Mouse (Mus musculus): ENCODE results near the gene Slc39a13. TPM values are rescaled to one million over a fixed set of nuclear protein-coding genes. Genes with fewer than 3 reads are reported as not detected.
"Not testable (repeated sequence)": the region's sequence is repeated elsewhere in the genome, so short reads cannot be mapped to it uniquely, and the experiment has no call there.

Gene Slc39a13
- total RNA-seq (2014; fragmentation: Nextera tagmentation): 18.9 and 21.3 TPM in 2 replicates
- 6.4 and 10.6 TPM in 2 replicates for total RNA-seq (2017)

- ATAC-seq (replicated peaks; ENCODE audit: low FRiP score, low TSS enrichment, poor library complexity, severe bottlenecking): peak; percentile 85
Observed at GRCm38 (mm10) chr2:91070076-91070800, at the start of gene Slc39a13. Gene Slc39a13 (minus strand): TSS chr2:91070417.

DNA sequence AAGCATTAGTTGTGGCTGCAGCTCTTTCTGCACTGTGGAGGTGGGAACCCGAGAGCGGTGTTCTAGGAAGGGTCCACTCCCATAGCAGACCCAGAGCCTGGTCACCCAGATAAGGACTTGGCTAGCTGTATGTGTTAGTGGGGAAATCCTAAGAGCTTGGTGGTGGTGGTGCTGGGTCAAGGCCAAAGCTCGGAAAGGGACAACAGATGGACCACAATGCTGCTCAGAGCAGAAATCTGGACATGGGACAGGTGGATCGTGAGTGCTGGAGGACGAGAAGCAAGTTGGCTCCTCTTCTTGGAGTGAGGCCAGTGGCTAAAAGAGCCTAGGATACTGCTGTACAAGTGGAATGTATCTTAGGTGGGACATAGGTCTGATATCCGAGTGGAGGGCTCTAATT lies 49.3 kb upstream of the Slc39a13 start:
- no peak for ATAC-seq (replicated peaks; ENCODE audit: low FRiP score, low TSS enrichment, poor library complexity, severe bottlenecking)

DNA sequence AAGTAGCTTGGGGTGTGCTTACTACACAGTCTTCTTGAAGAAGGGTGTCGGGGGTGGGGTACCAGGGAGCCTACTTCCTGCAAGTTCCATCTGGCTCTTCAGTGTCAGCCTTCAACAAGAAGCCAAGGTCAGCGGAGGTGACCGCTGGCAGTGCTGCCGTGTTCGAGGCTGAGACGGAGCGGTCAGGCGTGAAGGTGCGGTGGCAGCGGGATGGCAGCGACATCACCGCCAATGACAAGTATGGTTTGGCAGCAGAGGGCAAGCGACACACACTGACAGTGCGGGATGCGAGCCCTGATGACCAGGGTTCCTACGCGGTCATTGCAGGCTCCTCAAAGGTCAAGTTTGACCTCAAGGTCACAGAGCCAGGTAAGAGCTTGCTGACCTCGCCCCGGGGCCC lies 48.8 kb upstream of the Slc39a13 start:
- no peak for ATAC-seq (replicated peaks; ENCODE audit: low FRiP score, low TSS enrichment, poor library complexity, severe bottlenecking)

DNA sequence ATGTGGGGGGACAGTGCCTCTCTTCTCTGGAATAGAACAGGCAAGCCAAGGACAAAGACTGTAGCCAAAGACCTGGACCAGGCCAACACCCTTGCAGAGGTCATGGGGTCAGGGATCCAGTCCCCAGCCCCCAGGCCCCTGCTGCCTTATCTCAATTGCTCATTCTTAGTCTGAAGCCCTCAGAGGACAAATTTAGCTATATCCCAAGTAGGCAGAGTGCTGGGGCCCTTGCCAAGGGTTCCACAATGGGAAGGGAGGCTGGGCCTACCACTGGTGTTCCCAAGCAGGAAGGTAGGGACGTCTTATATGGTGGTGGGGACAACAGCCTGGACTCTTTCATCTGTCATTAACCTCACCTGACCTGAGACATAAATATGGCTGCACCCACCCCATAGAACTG lies 48.4 kb upstream of the Slc39a13 start:
- ATAC-seq (replicated peaks; ENCODE audit: low FRiP score, low TSS enrichment, poor library complexity, severe bottlenecking): no peak

- no peak for ATAC-seq (replicated peaks; ENCODE audit: low FRiP score, low TSS enrichment, poor library complexity, severe bottlenecking)
Observed at GRCm38 (mm10) chr2:91117585-91118275, 47.5 kb upstream of the Slc39a13 start, which contains the start of gene Mybpc3. Gene Mybpc3 (plus strand): TSS chr2:91118144.

- no peak for ATAC-seq (replicated peaks; ENCODE audit: low FRiP score, low TSS enrichment, poor library complexity, severe bottlenecking)
Observed at GRCm38 (mm10) chr2:91116842-91117241, 46.6 kb upstream of the Slc39a13 start.

- ATAC-seq (replicated peaks; ENCODE audit: low FRiP score, low TSS enrichment, poor library complexity, severe bottlenecking): no peak
Observed at GRCm38 (mm10) chr2:91115578-91115970, 45.4 kb upstream of the Slc39a13 start.

DNA sequence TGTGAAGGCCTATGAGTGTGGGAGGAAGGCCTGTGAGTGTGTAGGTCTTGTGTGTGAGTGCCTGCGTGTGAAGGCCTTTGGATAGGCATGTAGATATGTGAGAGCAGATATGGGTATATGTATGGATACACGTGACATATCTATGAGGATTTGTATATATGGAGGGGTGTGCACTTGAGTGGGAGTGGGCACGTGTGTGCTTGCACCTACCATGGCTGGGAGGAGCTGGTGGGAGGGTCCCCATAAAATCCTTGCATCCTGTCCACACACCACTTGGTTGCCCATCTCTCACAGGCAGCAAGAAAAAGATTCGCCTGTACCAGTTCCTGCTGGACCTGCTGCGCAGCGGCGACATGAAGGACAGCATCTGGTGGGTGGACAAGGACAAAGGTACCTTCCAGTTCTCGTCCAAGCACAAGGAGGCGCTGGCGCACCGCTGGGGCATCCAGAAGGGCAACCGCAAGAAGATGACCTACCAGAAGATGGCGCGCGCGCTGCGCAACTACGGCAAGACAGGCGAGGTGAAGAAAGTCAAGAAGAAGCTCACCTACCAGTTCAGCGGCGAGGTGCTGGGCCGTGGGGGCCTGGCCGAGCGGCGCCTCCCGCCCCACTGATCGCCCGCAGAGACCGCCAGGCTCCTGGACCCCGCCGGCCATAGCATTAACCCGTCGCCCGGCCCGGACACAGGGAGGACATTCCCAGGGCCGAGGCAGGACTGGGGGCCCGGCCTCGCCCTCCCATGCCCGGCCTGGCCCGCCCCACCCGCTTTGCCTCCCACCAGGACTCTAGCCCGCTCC lies 44.8 kb upstream of the Slc39a13 start:
- peak; percentile 53; the same call in 1 of the 2 replicates for ATAC-seq (replicated peaks; ENCODE audit: low FRiP score, low TSS enrichment, poor library complexity, severe bottlenecking)

DNA sequence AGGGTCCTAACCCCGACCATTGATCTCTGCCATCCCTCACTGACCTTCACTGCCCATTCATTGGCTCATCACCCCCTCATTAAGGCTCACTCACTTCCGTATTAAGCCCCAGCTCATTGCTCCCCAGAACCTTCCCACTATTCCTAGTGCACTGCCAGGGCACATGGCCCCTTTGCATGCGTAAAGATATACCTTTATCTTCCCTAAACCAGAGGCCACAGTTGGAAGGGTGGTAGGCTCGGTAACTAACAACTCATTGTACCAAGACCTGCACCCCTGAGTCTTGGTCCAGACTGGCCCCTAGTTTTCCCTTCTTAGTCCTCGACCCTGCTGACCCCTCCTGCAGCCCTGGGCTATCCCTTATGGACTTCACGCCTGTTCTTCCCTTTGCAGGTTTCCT lies 43.6 kb upstream of the Slc39a13 start:
- no peak for ATAC-seq (replicated peaks; ENCODE audit: low FRiP score, low TSS enrichment, poor library complexity, severe bottlenecking)

DNA sequence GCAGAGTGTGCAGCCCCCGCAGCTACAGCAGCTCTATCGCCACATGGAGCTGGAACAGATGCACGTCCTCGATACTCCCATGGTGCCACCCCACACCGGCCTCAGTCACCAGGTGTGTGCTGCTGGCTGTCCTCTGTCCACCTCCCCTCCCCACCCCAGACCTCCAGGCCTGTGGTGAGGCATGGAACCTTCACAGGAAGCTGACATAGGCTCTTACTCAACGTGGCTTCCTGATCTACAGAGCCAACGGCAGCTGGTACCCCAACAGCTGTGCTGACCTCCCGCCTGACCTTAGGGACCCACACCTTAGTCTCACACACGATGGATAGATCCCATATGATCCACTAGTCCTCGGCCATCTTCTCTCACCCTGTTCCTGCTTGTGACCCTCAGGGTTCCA lies 43.1 kb upstream of the Slc39a13 start:
- ATAC-seq (replicated peaks; ENCODE audit: low FRiP score, low TSS enrichment, poor library complexity, severe bottlenecking): no peak

DNA sequence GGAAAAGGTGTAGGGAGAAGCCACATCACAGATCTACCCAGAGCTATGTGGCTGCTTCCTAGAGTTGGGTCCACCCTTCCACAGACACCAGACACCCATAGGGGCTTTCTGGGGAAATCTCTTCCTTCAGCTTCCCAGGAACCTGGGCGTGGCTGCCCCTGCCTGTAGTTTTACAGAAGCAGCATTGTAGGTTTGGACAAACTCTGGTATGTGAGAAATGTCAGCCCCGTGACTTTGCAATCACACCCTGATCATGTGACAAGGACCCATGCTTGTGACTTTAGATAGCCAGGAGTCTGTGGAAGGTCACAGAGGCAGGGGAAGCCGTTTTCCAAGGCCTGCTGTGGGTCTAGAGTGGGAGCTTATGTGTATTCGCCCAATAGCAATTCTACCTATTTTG lies 42.3 kb upstream of the Slc39a13 start:
- no peak for ATAC-seq (replicated peaks; ENCODE audit: low FRiP score, low TSS enrichment, poor library complexity, severe bottlenecking)

DNA sequence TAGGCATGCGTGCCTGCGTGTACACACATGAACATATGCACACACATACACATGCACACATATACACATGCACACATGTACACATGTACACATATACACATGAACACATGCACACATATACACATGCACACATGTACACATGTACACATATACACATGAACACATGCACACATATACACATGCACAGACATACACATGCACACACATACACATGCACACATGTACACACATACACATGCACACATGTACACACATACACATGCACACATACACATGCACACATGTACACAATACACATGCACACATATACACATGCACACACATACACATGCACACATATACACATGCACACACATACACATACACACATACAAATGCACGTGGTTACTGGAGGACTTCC lies 41.6 kb upstream of the Slc39a13 start:
- not testable (repeated sequence) for ATAC-seq (replicated peaks; ENCODE audit: low FRiP score, low TSS enrichment, poor library complexity, severe bottlenecking)

GRCm38 (mm10) chr2:91110429-91110828 lies 40.2 kb upstream of the Slc39a13 start:
- no peak for ATAC-seq (replicated peaks; ENCODE audit: low FRiP score, low TSS enrichment, poor library complexity, severe bottlenecking)

- no peak for ATAC-seq (replicated peaks; ENCODE audit: low FRiP score, low TSS enrichment, poor library complexity, severe bottlenecking)
Observed at GRCm38 (mm10) chr2:91109807-91110385, 39.7 kb upstream of the Slc39a13 start.

DNA sequence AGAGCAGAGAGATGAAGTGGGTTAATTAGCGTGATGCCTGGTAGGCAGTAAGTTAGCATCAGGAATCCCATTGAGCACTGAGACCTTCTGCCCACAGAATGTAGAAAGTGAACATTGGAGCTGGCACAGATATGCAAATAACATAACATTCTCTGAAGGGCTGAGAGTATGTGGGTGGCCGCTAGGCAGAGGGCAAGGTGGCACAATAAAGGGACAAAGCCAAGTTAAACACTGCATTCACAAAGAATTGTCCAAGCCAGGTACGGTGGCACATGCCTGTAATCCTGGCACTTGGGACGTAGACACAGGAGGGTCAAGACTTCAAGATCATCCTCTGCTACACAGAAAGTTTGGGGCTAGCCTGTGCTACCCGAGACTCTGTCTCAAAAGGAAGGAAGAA lies 39.0 kb upstream of the Slc39a13 start:
- no peak for ATAC-seq (replicated peaks; ENCODE audit: low FRiP score, low TSS enrichment, poor library complexity, severe bottlenecking)

DNA sequence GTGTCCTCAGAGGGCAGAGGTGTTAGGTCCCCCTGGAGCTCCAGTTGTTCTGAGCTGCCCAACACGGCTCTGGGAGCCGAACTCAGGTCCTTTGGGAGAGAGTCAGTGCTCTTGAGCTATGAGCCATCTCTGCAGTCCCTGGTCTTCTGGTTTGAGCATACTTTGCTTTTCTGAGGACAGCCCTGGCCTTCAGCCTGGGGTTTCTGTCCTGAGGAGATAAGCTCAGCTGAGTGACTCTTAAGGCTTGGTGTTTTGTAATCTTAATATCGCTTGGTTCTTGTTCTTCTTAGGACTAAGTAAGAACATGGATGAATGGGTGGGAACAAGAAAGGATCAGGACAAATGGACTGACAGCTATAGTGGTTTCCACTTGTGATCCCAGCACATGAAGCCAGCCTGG lies 37.9 kb upstream of the Slc39a13 start:
- peak; percentile 64 for ATAC-seq (replicated peaks; ENCODE audit: low FRiP score, low TSS enrichment, poor library complexity, severe bottlenecking)

DNA sequence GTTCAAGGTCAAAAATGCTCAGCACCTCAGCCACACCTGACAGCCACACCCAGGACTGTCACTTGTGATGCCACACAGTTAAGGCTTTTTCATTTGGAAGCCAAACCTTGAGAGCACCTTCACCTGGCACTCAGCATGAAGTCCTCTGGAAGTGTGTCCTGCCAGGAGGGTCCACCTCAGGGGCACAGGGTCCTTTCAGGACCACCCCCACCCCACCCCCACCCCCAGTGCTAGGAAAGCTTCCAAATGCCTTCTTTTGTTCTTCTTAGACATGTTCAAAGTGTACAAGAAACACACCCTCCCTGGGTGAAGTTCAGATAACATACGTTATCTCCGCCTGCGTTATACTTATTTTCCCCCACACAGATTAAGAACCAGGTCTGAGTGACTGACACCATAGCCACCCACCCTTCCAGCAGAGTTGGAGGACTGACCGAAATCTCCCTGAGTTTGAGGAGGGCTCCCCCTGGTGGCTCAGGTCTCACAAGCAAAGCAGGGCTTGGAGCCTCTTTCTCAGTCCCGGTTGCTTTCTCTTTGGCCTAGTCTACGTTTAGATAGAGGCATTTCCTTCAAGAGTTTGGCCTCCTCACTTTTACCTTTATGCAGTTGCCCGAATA lies 31.0 kb upstream of the Slc39a13 start:
- peak; percentile 86 for ATAC-seq (replicated peaks; ENCODE audit: low FRiP score, low TSS enrichment, poor library complexity, severe bottlenecking)

GRCm38 (mm10) chr2:91098156-91098555 lies 27.9 kb upstream of the Slc39a13 start:
- ATAC-seq (replicated peaks; ENCODE audit: low FRiP score, low TSS enrichment, poor library complexity, severe bottlenecking): no peak

DNA sequence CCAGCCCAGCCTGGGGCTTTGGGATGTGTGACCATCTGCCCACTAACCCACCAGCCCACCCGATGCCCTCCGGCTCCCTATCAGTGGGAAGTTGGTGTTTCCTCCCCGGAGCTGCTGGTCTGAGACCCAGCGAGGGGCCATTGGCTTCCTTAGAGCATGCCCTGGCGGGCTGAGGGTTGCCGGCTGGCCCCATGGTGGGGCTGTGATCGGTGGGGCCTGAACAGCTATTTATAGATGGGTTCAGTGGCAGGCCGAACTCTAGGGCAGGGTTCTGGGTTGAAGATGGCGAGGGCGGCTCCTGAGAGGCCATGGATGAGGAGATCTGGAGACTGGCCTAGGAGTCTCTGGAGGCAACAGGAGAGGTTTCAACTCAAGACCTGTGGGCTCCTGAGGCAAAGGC lies 26.8 kb upstream of the Slc39a13 start:
- no peak; the same call in 1 of the 2 replicates for ATAC-seq (replicated peaks; ENCODE audit: low FRiP score, low TSS enrichment, poor library complexity, severe bottlenecking)
